Mouse (Mus musculus): ENCODE measurements at regions not wholly inside any gene's neighbourhood (a gene's known extent, or its start where the extent isn't known, plus 50 kb on each side); places are given as distances from the start of the nearest gene placed in this dataset.

DNA sequence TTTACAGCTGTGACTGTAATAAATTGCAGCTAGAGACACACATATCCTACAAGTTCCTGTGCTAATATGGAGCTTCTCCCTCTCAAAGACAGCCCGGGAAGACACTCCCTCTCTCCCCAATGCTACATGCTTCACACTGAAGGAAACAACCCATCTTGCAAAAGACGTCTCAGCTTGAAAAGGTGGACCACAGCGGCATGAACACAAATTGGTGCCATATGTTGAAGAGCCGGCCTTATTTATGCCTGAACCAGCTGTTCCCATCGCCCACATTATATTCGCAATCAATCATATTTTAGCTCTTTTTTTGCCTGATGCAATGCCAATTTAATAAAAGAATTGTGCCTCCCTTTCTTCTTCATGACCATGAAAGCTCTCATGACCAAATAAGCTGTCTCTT, 135.8 kb upstream of the Mast4 start:
- Histone ChIP-seq H3K9me3 (replicated peaks; ENCODE audit: insufficient read depth, low read length) (no peaks in the 10 kb centered on the region), H3K4me3 (ENCODE audit: control insufficient read depth in 1 of 2, insufficient read depth in 1 of 2, low read depth in 2 of 2, low read length in 2 of 2) (no peak overlapping the region), H3K27ac (ENCODE audit: control insufficient read depth, low read depth, low read length) (no peak overlapping the region), H3K27me3 (ENCODE audit: control insufficient read depth in 1 of 2, insufficient read depth in 2 of 2, low read length in 2 of 2) (no peaks in the 10 kb centered on the region), H3K36me3 (ENCODE audit: control insufficient read depth in 1 of 2, insufficient read depth in 2 of 2, low read length in 2 of 2) (no peaks in the 10 kb centered on the region), H3K9ac (ENCODE audit: control insufficient read depth, low read depth, low read length, poor library complexity, severe bottlenecking) (no peak overlapping the region), H3K4me1 (ENCODE audit: control insufficient read depth in 1 of 2, insufficient read depth in 2 of 2, low read length in 2 of 2) (no peaks in the 10 kb centered on the region), H3K79me2 (ENCODE audit: control insufficient read depth, insufficient read depth, low read length, poor library complexity) (no peaks in the 10 kb centered on the region)
- TF ChIP-seq NRF1 (IDR thresholded peaks at IDR 0.05; ENCODE audit: insufficient read depth, low read depth, low read length, poor library complexity, severe bottlenecking) (no peak), UBTF (IDR thresholded peaks at IDR 0.05; ENCODE audit: borderline replicate concordance, insufficient read depth, low read depth, low read length) (no peak), TAL1 (IDR thresholded peaks at IDR 0.05; ENCODE audit: low read length) (no peak), MAZ (IDR thresholded peaks at IDR 0.05; ENCODE audit: low read depth, low read length) (no peak), KAT2A (conservative IDR thresholded peaks at IDR 0.05; ENCODE audit: low read depth, low read length) (no peak), GATA1 (IDR thresholded peaks at IDR 0.05; ENCODE audit: low read depth, low read length) (no peak), POLR2AphosphoS2 (IDR thresholded peaks at IDR 0.05; ENCODE audit: low read length) (no peak), ZNF384 (IDR thresholded peaks at IDR 0.05; ENCODE audit: low read depth, low read length) (no peak)
- DNase-seq (ENCODE audit: low read depth, low spot score): no peak

DNA sequence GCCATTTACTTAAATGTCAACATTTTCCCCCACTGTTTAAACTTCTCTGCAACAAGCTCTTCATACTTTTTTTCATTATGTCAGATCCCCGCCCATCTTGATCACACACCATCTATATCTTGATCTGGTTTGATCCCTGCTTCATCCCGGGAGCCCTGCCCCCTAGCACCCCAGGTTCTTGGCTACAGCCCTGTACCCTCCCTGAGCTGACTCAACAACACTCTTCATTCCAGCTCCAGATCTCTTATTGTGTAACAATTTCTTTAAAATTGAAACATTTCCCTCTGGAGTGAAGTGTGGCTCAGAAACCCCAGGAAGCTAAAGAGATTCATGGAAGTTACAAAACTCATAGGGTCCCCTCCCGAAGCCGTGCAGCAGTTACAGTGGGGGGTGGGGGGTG, 126.2 kb upstream of the Mast4 start:
- Histone ChIP-seq H3K9me3 (replicated peaks; ENCODE audit: insufficient read depth, low read length) (no peaks in the 10 kb centered on the region), H3K36me3 (ENCODE audit: control insufficient read depth in 1 of 2, insufficient read depth in 2 of 2, low read length in 2 of 2) (no peaks in the 10 kb centered on the region), H3K79me2 (ENCODE audit: control insufficient read depth, insufficient read depth, low read length, poor library complexity) (no peaks in the 10 kb centered on the region), H3K27ac (ENCODE audit: control insufficient read depth, low read depth, low read length) (no peak overlapping the region), H3K4me1 (ENCODE audit: control insufficient read depth in 1 of 2, insufficient read depth in 2 of 2, low read length in 2 of 2) (no peaks in the 10 kb centered on the region), H3K27me3 (ENCODE audit: control insufficient read depth in 1 of 2, insufficient read depth in 2 of 2, low read length in 2 of 2) (no peaks in the 10 kb centered on the region), H3K4me3 (ENCODE audit: control insufficient read depth in 1 of 2, insufficient read depth in 1 of 2, low read depth in 2 of 2, low read length in 2 of 2) (no peak overlapping the region), H3K9ac (ENCODE audit: control insufficient read depth, low read depth, low read length, poor library complexity, severe bottlenecking) (no peak overlapping the region)
- no peak for DNase-seq (ENCODE audit: low read depth, low spot score)
- no peak for TF ChIP-seq MXI1 (IDR thresholded peaks at IDR 0.05; ENCODE audit: low read depth, low read length)
- no peak for TF ChIP-seq MEF2A (IDR thresholded peaks at IDR 0.05; ENCODE audit: extremely low read depth, insufficient replicate concordance, low read depth, low read length, poor library complexity, severe bottlenecking)
- no peak for TF ChIP-seq CTCF (IDR thresholded peaks at IDR 0.05 in 2 of 3, conservative IDR thresholded peaks at IDR 0.05 in 1 of 3; ENCODE audit: control insufficient read depth in 1 of 3, insufficient read depth in 1 of 3, low read depth in 2 of 3, low read length in 3 of 3, poor library complexity in 1 of 3, severe bottlenecking in 1 of 3)
- no peak for TF ChIP-seq ZNF384 (IDR thresholded peaks at IDR 0.05; ENCODE audit: low read depth, low read length)
- no peak for TF ChIP-seq MAZ (IDR thresholded peaks at IDR 0.05; ENCODE audit: low read depth, low read length)
- TF ChIP-seq HCFC1 (IDR thresholded peaks at IDR 0.05; ENCODE audit: low read depth, low read length): no peak
- TF ChIP-seq EP300 (IDR thresholded peaks at IDR 0.05; ENCODE audit: low read depth in 1 of 2, low read length in 2 of 2): no peak
- no peak for TF ChIP-seq TCF12 (IDR thresholded peaks at IDR 0.05; ENCODE audit: low read depth, low read length)
- TF ChIP-seq JUND (IDR thresholded peaks at IDR 0.05; ENCODE audit: low read depth, low read length): no peak
